In the genomic region with DNA sequence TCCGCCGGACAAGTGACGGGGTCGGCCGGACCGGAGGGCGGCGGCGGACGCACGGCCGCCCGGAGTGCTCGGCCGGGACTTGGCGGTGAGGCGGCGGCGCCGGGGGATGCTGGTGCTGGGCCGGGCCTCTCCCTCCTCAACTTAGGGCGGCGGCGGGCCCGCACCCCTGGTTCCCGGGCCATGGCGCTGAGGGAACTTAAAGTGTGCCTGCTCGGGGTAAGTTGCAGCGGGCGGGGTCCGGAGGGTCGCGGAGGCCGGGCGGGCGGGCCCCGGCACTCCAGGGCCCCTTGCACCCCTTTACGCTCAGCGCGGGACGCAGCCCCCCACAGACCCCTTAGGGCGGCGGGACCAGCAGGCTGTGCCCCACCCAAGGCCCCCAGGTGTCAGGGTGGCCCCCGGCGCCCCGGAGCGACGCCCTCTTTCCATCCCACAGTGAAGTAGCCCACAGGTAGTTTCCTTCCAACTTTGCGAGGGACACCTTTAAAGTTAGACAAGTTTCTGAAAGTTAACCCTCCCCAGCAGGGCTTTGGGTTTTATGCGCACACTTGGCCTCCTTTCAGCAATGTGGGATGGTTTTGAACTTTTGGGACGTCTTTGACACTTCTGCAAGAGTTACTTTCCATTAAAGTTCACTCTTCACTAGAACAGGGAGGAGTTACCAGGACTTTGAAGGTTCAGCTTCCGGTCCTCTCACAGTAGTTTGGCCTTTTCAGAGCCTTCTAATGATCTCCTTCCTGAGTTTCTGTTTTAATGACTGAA, we compare ENCODE assay signal across 7 mouse cellular contexts. TPM values are rescaled to one million over a fixed set of nuclear protein-coding genes. Genes with fewer than 3 reads are reported as not detected.
A peak's percentile ranks its signal among the peaks of the same experiment; 100 is the strongest.
DNase-seq lines count a peak whose midpoint lies in the region; ATAC-seq and TF ChIP-seq lines count a peak whose summit lies in the region.

No protein-coding gene starts in this region.

- WGBS in liver, embryonic 13.5 days (ENCODE audit: insufficient replicate concordance) = under 1% methylated on average over 46 of the region's 52 CpGs
- WGBS in stomach, postnatal 0 days = under 1% methylated on average over 46 of the region's 52 CpGs

- H3K9ac ChIP-seq in liver, embryonic 13.5 days = peak overlapping the region; percentile 98
- H3K9ac ChIP-seq in stomach, postnatal 0 days (ENCODE audit: low read length) = peak overlapping the region; percentile 97

- TF ChIP-seq EP300 in stomach, postnatal 0 days (optimal IDR thresholded peaks at IDR 0.05) = no peak

- peak overlapping the region; percentile 95 for H3K4me3 ChIP-seq in megakaryocyte, embryonic 14.5 days (replicated peaks)
- H3K4me3 ChIP-seq in bone marrow macrophage, adult 2 months (ENCODE audit: insufficient read depth, low read length) = peak overlapping the region; percentile 87
- peak overlapping the region; percentile 98 for H3K4me3 ChIP-seq in liver, embryonic 13.5 days (replicated peaks)
- H3K4me3 ChIP-seq in stomach, postnatal 0 days (ENCODE audit: low read depth, low read length) = peak overlapping the region; percentile 100

- H3K27me3 ChIP-seq in megakaryocyte, embryonic 14.5 days (replicated peaks) = no peaks in the 10 kb centered on the region
- H3K27me3 ChIP-seq in liver, embryonic 13.5 days = no peaks in the 10 kb centered on the region
- H3K27me3 ChIP-seq in stomach, postnatal 0 days (ENCODE audit: control insufficient read depth, insufficient read depth, low read length) = no peaks in the 10 kb centered on the region

- H3K36me3 ChIP-seq in megakaryocyte, embryonic 14.5 days (replicated peaks; ENCODE audit: low read length) = peaks cover 47% of the 10 kb centered on the region
- H3K36me3 ChIP-seq in liver, embryonic 13.5 days = peaks cover 43% of the 10 kb centered on the region
- H3K36me3 ChIP-seq in stomach, postnatal 0 days (ENCODE audit: control insufficient read depth, insufficient read depth, low read length) = peaks cover 10% of the 10 kb centered on the region

- H3K4me1 ChIP-seq in megakaryocyte, embryonic 14.5 days = peaks cover 72% of the 10 kb centered on the region
- H3K4me1 ChIP-seq in bone marrow macrophage, adult 2 months (ENCODE audit: control insufficient read depth, insufficient read depth, low read length) = peaks cover 14% of the 10 kb centered on the region
- peaks cover 80% of the 10 kb centered on the region for H3K4me1 ChIP-seq in liver, embryonic 13.5 days (replicated peaks)
- 0 out of 2 replicates have a peak, but pooled peaks cover 7% of the 10 kb centered on the region for H3K4me1 ChIP-seq in stomach, postnatal 0 days (replicated peaks; ENCODE audit: control insufficient read depth, insufficient read depth)

- peak overlapping the region; percentile 40 for H3K27ac ChIP-seq in bone marrow macrophage, adult 2 months (ENCODE audit: insufficient read depth, low read depth, low read length)
- peak overlapping the region; percentile 83 for H3K27ac ChIP-seq in liver, embryonic 13.5 days
- H3K27ac ChIP-seq in stomach, postnatal 0 days (replicated peaks) = peak overlapping the region; percentile 89

- TF ChIP-seq POLR2A in bone marrow macrophage, adult 2 months (IDR thresholded peaks at IDR 0.05; ENCODE audit: borderline replicate concordance, low read depth, low read length) = no peak

- no peaks in the 10 kb centered on the region for H3K9me3 ChIP-seq in megakaryocyte, embryonic 14.5 days
- no peaks in the 10 kb centered on the region for H3K9me3 ChIP-seq in liver, embryonic 13.5 days (replicated peaks)
- H3K9me3 ChIP-seq in stomach, postnatal 0 days (ENCODE audit: control insufficient read depth, low read length) = no peaks in the 10 kb centered on the region

- peak overlapping the region; percentile 93 for H3K4me2 ChIP-seq in liver, embryonic 13.5 days
- H3K4me2 ChIP-seq in stomach, postnatal 0 days (replicated peaks; ENCODE audit: low read depth) = peak overlapping the region; percentile 95

- TF ChIP-seq CTCF in bone marrow macrophage, adult 2 months (IDR thresholded peaks at IDR 0.05; ENCODE audit: low read depth, low read length) = no peak
- no peak for TF ChIP-seq CTCF in stomach, postnatal 0 days (IDR thresholded peaks at IDR 0.05; ENCODE audit: low read depth)

- peak; percentile 9 for DNase-seq in forelimb bud, embryonic 11.5 days (ENCODE audit: low read depth, low spot score)
- DNase-seq in liver, embryonic 13.5 days = no peak
- no peak for DNase-seq in stomach, postnatal 0 days (ENCODE audit: low spot score)
- DNase-seq in cerebellum, postnatal 36 days = no peak

- ATAC-seq in megakaryocyte, adult 5-6 weeks (ENCODE audit: poor library complexity, severe bottlenecking) = no peak
- peak; percentile 49 for ATAC-seq in liver, embryonic 13.5 days (ENCODE audit: low read depth)
- ATAC-seq in stomach, postnatal 0 days (ENCODE audit: low FRiP score, low TSS enrichment) = peak; percentile 62; the same call in 1 of the 2 replicates

RNA-seq across cellular contexts. Expression of gene Rab22a, which starts 0.5 kb away (rescaled TPM):
- polyA plus RNA-seq in megakaryocyte, embryonic 14.5 days (2012; ENCODE audit: insufficient read depth, low replicate concordance) = 19.3 and 26.1 TPM in 2 replicates
- 15.9 and 16.6 TPM in 2 replicates for total RNA-seq in megakaryocyte, adult 5-6 weeks (2015)
- total RNA-seq in megakaryocyte, adult 5-6 weeks (2017) = 8.5 and 9.2 TPM in 2 replicates
- 26.1 and 32.6 TPM in 2 replicates for polyA plus RNA-seq in bone marrow macrophage, adult 2 months (2012; ENCODE audit: insufficient read depth, insufficient read length, missing spikeins)
- polyA plus RNA-seq in liver, embryonic 13.5 days (2015; fragmentation: Nextera tagmentation; extraction: Ambion mirVana) = 14.5 and 18.2 TPM in 2 replicates
- polyA plus RNA-seq in stomach, postnatal 0 days (2015; fragmentation: Nextera tagmentation; extraction: Ambion mirVana) = 27.1 and 29.7 TPM in 2 replicates

RNA-seq across cellular contexts. Expression of gene 1700010B08Rik, which starts 59.1 kb away (rescaled TPM):
- polyA plus RNA-seq in megakaryocyte, embryonic 14.5 days (2012; ENCODE audit: insufficient read depth, low replicate concordance) = not detected in 2 replicates
- not detected in 2 replicates for total RNA-seq in megakaryocyte, adult 5-6 weeks (2015)
- total RNA-seq in megakaryocyte, adult 5-6 weeks (2017) = not detected in 2 replicates
- not detected in 2 replicates for polyA plus RNA-seq in bone marrow macrophage, adult 2 months (2012; ENCODE audit: insufficient read depth, insufficient read length, missing spikeins)
- not detected in 2 replicates for polyA plus RNA-seq in liver, embryonic 13.5 days (2015; fragmentation: Nextera tagmentation; extraction: Ambion mirVana)
- polyA plus RNA-seq in stomach, postnatal 0 days (2015; fragmentation: Nextera tagmentation; extraction: Ambion mirVana) = not detected in 2 replicates
